Mouse (Mus musculus): Measurements from ENCODE around the gene Ncoa3. TPM values are rescaled to one million over a fixed set of nuclear protein-coding genes. Genes with fewer than 3 reads are reported as not detected.

The Ncoa3 gene
- total RNA-seq, 2 experiments from 2014 or later, result 12.0 to 17.7 TPM

DNA sequence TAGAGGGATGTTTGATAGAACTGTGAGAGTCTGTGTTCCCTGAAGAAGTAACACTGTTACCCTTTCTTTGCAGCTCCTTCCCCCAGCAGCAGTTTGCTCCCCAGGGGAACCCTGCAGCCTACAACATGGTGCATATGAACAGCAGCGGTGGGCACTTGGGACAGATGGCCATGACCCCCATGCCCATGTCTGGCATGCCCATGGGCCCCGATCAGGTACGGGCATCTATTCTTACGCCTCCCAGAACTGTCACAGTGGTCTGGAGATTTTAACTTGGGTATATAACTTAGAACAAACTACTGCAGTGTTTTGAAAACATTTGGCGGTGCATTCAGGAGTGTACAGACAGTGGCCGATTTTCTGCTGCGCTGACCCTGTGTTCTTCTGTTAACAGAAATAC, 77.3 kb downstream of the Ncoa3 start:
- no peak for ATAC-seq (replicated peaks; ENCODE audit: poor library complexity)

- ATAC-seq (replicated peaks; ENCODE audit: poor library complexity), result no peak
These were observed 79.0 kb downstream of the Ncoa3 start for GRCm38 (mm10) chr2:166071481-166071880.

DNA sequence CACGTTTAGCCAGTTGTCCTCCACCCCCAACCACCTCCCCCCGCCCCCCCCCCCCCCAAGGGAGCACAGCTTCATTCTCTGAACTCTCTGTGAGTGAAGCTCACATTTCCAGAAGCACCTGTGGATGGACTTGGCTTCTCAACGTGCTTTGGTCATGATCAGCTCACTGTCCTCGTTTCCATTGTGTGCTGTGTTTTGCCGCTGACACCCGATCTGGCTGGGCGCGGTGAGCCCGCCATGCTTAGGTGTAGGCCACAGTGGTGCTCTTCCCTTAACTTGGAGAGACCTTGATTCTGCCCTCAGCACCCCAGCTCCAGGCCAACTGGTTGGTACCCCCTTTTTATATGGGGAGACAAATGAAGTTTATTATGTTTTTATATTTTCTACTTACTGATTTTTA, 79.5 kb downstream of the Ncoa3 start:
- no peak for ATAC-seq (replicated peaks; ENCODE audit: poor library complexity)

DNA sequence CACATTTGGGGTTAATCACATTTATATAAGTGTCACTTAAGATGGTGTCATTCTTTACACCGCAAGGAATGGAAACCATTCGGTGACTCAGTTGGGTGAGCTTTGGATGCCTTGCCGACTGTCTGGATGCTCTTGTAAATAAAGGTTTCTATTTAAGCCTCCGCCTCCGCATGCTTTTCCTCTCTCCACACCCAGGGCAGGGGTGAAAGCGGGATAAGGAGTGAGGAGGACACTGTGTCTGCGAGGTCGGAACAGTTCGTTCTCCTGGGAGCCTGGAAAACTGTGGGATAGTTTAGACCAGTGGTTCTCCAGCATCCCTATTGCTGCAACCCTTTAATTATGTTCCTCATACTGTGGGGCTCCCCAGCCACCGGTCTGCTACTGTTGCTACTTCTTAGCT, 80.6 kb downstream of the Ncoa3 start:
- no peak for ATAC-seq (replicated peaks; ENCODE audit: poor library complexity)

DNA sequence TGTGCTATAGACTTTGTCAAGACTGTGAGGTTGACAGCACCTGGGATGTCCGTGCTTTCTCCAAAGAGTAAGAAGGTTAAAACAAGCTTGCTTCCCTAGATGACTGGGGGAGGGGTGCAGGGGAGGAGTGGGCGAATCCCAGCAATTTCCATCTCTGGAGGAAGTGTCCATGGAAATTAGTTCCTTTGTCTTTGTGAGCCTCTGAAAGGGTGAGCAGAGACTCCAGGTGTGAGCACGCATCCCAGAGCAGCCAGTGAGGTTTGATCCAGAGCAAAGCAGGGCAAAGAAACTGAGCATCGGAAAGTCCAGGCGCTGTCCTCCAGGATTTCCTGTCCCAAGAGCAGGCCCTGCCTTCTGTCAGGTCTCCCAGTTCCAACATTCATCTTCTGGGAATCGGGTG, 81.9 kb downstream of the Ncoa3 start:
- no peak for ATAC-seq (replicated peaks; ENCODE audit: poor library complexity)

GRCm38 (mm10) chr2:166077371-166077770, 84.9 kb downstream of the Ncoa3 start:
- ATAC-seq (replicated peaks; ENCODE audit: poor library complexity), result no peak

DNA sequence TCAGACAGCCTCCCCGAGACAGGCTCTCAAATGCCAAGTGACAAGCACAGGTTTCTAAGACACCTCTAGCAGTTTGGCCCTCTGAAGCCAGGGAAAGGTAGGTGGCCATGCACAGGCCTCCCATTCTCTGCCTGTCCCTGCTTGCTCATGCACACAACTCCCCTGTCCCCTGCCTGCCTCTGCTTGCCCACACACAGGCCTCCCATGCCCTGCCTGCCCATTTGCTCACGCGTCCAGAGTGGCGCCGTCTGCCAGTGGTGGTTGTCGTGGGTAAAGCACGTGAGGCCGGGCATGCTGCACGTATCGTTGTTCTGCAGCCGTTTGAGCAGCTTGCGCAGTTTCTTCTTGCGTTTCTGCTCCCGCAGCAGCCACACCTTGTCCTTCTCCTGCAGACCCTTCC, 86.8 kb downstream of the Ncoa3 start:
- ATAC-seq (replicated peaks; ENCODE audit: poor library complexity), result 0 out of 2 replicates have a peak, but pooled peaks have one; percentile 15

DNA sequence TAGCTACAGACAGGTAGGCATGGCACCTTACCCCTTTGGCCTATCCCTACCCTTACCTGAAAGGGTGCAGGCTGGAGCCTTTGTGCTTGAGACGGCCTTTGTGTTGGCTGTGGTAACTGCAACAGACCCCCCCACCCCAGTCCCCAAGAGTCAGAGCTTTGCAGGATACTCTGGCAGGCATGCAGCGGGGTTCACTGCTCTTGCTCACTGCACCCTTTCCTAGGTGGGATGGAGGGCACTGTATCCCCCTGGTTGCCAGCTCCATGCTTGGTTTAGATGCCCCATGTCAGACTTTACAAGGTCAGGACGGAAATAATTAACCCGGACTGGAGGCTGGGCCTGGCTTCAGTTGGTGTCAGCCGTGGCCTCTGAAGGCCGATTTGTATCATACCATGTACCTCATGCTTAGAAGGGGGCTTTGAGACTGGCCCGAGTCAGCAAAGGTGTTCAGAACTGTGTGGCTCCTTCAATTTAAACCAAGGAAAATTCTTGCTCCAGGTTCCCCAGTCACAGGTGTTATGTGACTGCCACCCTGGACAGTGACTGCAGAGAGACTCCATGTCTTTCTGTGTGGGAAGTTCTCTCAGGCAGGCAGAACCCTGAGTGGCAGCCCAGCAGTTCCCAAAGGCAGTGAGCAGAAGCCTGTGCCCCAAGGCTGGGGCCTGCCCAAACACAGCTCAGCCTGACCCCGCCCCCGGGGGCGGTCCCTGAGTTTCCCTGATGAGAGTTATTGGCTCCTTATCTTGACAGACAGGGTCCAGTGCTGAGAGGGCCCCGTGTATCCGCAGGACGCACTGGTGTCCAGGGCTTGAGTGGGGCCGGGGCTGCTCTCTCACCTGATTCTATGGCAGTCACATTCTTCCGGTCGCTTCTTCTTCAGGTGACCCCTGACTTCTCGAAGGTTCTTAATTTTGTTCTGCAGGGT, 87.8 kb downstream of the Ncoa3 start:
- ATAC-seq (replicated peaks; ENCODE audit: poor library complexity), result peak; percentile 67

DNA sequence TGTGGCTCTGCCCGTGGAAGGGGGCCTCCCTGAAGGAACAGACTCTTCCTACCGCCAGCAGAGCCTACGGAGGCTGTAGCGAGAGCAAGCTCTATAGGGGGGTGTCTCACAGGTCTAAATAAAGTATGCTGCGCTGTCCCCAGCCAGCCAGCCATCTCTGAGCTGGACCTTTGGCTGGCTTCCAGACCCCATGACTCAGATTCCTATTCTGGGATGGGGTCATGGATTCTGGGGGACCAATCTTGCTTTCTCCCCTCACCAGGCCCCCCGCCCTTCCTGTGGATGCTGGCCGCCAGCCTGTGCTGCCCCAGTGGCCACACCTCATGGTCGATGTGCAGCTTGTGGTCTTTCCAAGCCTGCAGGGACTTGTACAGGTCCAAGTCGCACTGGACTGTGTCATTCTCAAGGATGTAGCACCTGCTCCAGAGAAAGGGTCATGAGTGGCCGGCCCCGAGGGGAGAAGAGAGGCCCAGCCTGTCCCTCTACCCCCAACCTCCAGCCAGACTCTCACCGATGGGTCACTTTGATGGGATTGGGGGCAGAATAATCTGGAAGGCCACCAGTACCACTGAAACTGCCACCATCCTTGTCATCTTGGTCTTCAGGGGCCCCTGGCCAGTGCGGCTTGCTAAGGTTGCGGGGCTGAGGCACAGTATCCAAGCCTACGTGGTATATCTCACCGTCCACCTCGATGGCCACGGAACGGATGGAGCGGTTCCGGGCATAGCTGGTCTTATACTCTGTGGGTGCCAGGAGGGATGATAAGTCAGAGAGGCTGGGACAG, 88.7 kb downstream of the Ncoa3 start:
- ATAC-seq (replicated peaks; ENCODE audit: poor library complexity), result no peak

DNA sequence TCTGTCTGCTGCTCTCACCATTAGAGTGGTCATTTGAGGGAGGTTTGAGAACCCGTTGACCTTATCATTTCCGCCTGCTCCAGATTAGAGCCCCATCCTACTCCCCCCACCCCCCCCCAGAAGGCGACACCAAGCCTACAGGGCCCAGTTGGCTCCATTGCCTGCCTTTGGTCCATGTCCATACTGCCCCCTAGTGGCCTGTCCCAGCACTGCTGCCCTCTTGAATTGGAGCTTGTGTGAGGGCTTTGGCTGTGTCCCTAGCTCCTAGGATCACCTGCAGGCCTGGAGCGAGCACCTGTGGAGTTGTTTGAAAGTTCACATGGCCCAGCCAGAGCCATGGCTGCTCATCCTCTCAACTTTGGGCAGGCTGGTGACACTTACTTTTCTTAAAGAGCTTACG, 89.8 kb downstream of the Ncoa3 start:
- peak; percentile 62 for ATAC-seq (replicated peaks; ENCODE audit: poor library complexity)

GRCm38 (mm10) chr2:166082661-166083060, 90.2 kb downstream of the Ncoa3 start:
- no peak for ATAC-seq (replicated peaks; ENCODE audit: poor library complexity)

- peak; percentile 24 for ATAC-seq (replicated peaks; ENCODE audit: poor library complexity)
These were observed 91.2 kb downstream of the Ncoa3 start for GRCm38 (mm10) chr2:166083542-166084031.

DNA sequence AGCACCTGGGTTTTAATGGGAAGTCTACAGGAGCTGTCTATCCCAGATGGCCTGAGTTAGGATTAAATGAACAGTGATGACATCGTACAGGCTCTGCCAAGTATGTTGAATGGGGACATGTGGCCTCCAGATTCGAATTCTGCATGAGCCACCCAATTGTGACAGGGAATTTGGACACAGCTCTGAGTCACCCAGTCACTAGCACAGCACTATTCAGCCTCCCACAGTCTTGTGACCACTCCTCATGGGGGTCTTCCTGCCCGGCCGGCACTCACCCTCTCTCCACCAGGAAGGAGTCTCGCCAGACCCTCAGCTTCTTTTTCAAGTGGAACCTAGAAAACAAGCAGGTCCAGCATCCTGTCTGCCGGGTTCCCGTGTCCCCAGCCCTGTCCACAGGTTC, 91.7 kb downstream of the Ncoa3 start:
- ATAC-seq (replicated peaks; ENCODE audit: poor library complexity), result no peak

- peak; percentile 40; the same call in 1 of the 2 replicates for ATAC-seq (replicated peaks; ENCODE audit: poor library complexity)
These were observed 92.5 kb downstream of the Ncoa3 start for GRCm38 (mm10) chr2:166084964-166085363.

- ATAC-seq (replicated peaks; ENCODE audit: poor library complexity), result no peak
These were observed 93.3 kb downstream of the Ncoa3 start for GRCm38 (mm10) chr2:166085780-166086179.

- no peak for ATAC-seq (replicated peaks; ENCODE audit: poor library complexity)
These were observed 94.2 kb downstream of the Ncoa3 start for GRCm38 (mm10) chr2:166086457-166087233.

DNA sequence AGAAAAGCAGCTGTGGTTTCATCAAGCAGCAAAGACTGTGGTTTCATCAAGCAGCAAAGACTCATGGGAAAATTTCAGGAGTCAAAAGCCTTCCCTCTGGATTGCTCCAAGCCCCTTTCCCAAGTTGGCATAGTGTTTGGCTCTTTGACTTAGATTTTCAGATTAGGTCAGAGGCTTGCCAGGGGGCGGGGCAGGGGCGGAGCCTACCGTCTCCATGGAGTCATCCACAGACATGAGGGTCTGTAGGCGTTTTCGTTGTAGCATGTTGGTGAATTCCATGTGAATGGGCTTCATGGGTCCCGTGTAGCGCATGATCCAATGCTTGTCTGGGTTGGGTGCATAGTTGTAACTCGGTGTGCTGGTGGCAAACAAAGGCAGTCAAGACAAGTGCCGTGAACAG, 96.6 kb downstream of the Ncoa3 start:
- ATAC-seq (replicated peaks; ENCODE audit: poor library complexity), result no peak

GRCm38 (mm10) chr2:166090131-166090581, 97.7 kb downstream of the Ncoa3 start:
- ATAC-seq (replicated peaks; ENCODE audit: poor library complexity), result peak; percentile 37

- ATAC-seq (replicated peaks; ENCODE audit: poor library complexity), result no peak
These were observed 99.2 kb downstream of the Ncoa3 start for GRCm38 (mm10) chr2:166091599-166091998.

GRCm38 (mm10) chr2:166092412-166092811, 100.0 kb downstream of the Ncoa3 start:
- no peak for ATAC-seq (replicated peaks; ENCODE audit: poor library complexity)

GRCm38 (mm10) chr2:166096300-166096699, 103.9 kb downstream of the Ncoa3 start:
- ATAC-seq (replicated peaks; ENCODE audit: poor library complexity), result no peak
